Comparison of ENCODE assay signal across 21 mouse cellular contexts in genomic region chr5:28043386-28043785, GRCm38 (mm10).
"Had no signal": no experiment of that assay in that cellular context is flagged by ENCODE, and none has a peak within 500 bp of the region (broad histone marks: within the 10 kb centered on the region; RNA-seq: fewer than 3 reads in every experiment).

No protein-coding gene starts in this region.

- ATAC-seq: liver, postnatal 0 days; midbrain, embryonic 13.5 days; midbrain, embryonic 15.5 days had no signal

- H3K36me3 ChIP-seq: liver, embryonic 13.5 days; liver, embryonic 15.5 days; lung, embryonic 15.5 days; midbrain, embryonic 13.5 days; midbrain, embryonic 15.5 days; neural tube, embryonic 13.5 days; neural tube, embryonic 15.5 days had no signal

- H3K4me3 ChIP-seq: liver, embryonic 13.5 days; liver, embryonic 15.5 days; lung, embryonic 15.5 days; megakaryocyte, embryonic 14.5 days; midbrain, embryonic 13.5 days; midbrain, embryonic 15.5 days; neural tube, embryonic 13.5 days; neural tube, embryonic 15.5 days had no signal

- H3K4me1 ChIP-seq: midbrain, embryonic 13.5 days; midbrain, embryonic 15.5 days; neural tube, embryonic 13.5 days; neural tube, embryonic 15.5 days had no signal

- DNase-seq: lung, postnatal 10 days; retina, postnatal 1 day; right cerebral cortex, adult 18-20 months; right cerebral cortex, postnatal 25 days; right cerebral cortex, postnatal 4 days; spleen, adult 18-20 months; thymus, adult 18-20 months; thymus, postnatal 14 days; thymus, postnatal 36 days had no signal

- H3K9me3 ChIP-seq: liver, embryonic 13.5 days; liver, embryonic 15.5 days; lung, embryonic 15.5 days; midbrain, embryonic 15.5 days; neural tube, embryonic 15.5 days had no signal

- H3K4me2 ChIP-seq: liver, embryonic 11.5 days; lung, embryonic 15.5 days; midbrain, embryonic 11.5 days; midbrain, embryonic 13.5 days; midbrain, embryonic 15.5 days; neural tube, embryonic 13.5 days; neural tube, embryonic 15.5 days had no signal

- H3K27me3 ChIP-seq: lung, embryonic 15.5 days; midbrain, embryonic 13.5 days; midbrain, embryonic 15.5 days; neural tube, embryonic 13.5 days; neural tube, embryonic 15.5 days had no signal

- H3K9ac ChIP-seq: liver, embryonic 13.5 days; liver, embryonic 15.5 days; liver, postnatal 0 days; lung, embryonic 15.5 days; midbrain, embryonic 13.5 days; midbrain, embryonic 15.5 days; neural tube, embryonic 13.5 days; neural tube, embryonic 15.5 days had no signal

- H3K27ac ChIP-seq: liver, embryonic 13.5 days; liver, embryonic 15.5 days; lung, embryonic 15.5 days; macrophage; midbrain, embryonic 13.5 days; midbrain, embryonic 15.5 days; neural tube, embryonic 13.5 days; neural tube, embryonic 15.5 days had no signal
